Mouse (Mus musculus) brain, embryonic 18.5 days (tissue): Measurements from ENCODE around the gene Cdk18.
A peak's percentile ranks its signal among the peaks of the same experiment; 100 is the strongest.
"Not testable (repeated sequence)": the region's sequence is repeated elsewhere in the genome, so short reads cannot be mapped to it uniquely, and the experiment has no call there.

ENCODE experiments used
- DNase-seq: peaks from one replicate; pipeline ENCODE4 v3.0.0-alpha.2; 2012; ENCODE audit warnings: low read depth, low spot score

The Cdk18 gene

DNA sequence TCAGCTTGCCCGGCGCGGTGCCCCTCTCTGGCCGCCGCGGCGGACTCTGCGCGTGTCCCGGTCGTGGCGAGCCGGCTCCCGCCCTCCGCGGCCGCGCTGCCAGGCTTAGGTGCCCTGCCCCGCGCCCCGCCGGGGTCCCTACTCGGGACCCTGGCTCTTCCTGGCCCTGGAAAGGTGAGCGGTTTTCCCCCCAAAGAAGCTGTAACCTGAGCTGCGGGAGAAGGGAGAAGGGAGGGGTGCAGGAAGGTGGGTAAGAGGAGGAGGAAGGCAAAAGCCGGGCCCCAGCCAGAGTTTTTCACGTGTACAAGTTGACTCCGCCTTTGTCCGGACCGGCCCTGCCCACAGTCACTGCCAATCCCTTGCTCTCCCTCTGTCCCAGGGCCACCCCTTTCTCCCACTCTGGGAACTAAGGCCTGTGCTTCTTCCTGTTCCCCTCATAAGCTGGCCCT, at the start of gene Cdk18:
TSS of gene Cdk18 (minus strand) at position 269 of the 449 bp plus-strand sequence.
- DNase-seq, result no peak

GRCm38 (mm10) chr1:132189231-132189630, 49.7 kb upstream of the Cdk18 start:
- no peak for DNase-seq

- DNase-seq, result no peak
Measured at GRCm38 (mm10) chr1:132188442-132189066, 49.1 kb upstream of the Cdk18 start.

GRCm38 (mm10) chr1:132186303-132186702, 46.8 kb upstream of the Cdk18 start:
- no peak for DNase-seq

GRCm38 (mm10) chr1:132171619-132172018, 32.1 kb upstream of the Cdk18 start:
- no peak for DNase-seq

DNA sequence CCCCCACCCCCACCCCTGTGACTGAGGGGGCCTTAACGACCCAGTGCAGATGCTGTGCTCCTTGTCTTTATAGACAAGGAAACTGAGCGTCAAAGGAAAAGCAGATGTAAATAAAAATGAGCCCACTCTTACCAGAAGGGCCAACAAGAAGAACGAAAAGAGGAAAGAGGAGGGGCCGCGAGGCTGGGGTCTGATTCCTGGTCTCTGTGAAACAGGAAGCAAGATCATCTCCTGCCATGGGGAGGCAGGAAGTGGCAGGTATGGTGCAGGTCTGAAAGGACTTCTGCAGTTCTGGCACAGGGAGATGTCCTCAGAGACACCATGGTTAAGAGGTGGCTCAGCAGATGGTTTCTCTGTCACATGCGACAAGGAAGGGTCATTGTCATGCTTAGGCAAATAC, 31.2 kb upstream of the Cdk18 start:
- no peak for DNase-seq

GRCm38 (mm10) chr1:132168115-132168767, 28.8 kb upstream of the Cdk18 start:
- peak; percentile 49 for DNase-seq

GRCm38 (mm10) chr1:132165859-132166258, 26.4 kb upstream of the Cdk18 start:
- no peak for DNase-seq

- no peak for DNase-seq
Measured at GRCm38 (mm10) chr1:132164780-132165518, 25.5 kb upstream of the Cdk18 start.

DNA sequence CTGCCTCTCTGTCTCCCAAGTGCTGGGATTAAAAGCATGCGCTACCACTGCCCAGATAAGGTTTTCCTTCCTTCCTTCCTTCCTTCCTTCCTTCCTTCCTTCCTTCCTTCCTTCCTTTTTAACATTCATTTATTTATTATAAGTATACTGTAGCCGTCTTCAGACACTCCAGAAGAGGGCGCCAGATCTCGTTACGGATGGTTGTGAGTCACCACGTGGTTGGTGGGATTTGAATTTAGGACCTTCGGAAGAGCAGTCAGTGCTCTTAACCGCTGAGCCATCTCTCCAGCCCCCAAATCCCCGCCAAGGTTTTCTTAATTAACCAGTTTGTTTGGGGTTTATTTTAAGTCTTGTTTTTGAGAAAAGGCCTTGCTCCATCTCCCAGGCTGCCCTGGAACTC, 23.1 kb upstream of the Cdk18 start:
- DNase-seq, result not testable (repeated sequence)

- no peak for DNase-seq
Measured at GRCm38 (mm10) chr1:132161211-132161880, 21.9 kb upstream of the Cdk18 start.

DNA sequence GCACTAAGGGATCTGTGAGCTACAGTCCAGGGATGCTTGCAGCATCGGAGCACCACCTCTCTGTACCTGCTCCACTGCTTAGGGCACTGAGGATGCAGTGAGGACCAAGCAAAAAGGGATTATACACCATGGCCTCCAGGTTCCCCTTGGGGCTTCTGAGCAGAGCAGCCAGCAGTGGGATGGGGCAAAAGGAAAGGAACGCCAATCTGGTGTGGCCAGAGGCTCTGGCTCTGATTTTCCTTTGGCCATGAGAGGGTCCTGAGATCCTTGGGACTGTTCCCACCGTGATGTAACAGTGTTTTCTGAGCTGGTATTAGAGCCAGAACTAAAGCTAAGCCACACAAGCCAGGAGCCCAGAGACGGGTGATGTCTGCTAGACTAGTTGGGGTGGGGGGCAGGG, 20.2 kb upstream of the Cdk18 start:
- DNase-seq, result no peak

DNA sequence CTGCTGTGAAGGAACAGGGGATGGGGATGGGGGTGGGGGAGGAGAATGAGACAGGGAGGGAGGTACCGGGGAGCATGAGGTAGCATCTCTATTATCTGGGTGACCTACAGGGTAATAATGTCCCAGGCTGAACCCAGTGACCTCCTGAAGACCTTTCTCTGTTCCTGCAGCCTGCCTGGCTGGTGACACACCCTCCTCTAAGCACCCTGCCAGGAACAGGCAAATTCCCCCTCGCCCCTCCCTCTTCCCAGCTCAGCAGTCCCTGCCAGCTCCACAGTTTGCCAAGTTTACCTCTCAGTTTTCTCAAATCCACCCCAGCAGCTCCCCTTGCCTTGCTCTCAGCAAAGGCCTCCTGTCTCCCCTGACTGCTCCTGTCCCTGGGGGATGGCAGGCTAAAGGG, 19.3 kb upstream of the Cdk18 start:
- DNase-seq, result no peak

DNA sequence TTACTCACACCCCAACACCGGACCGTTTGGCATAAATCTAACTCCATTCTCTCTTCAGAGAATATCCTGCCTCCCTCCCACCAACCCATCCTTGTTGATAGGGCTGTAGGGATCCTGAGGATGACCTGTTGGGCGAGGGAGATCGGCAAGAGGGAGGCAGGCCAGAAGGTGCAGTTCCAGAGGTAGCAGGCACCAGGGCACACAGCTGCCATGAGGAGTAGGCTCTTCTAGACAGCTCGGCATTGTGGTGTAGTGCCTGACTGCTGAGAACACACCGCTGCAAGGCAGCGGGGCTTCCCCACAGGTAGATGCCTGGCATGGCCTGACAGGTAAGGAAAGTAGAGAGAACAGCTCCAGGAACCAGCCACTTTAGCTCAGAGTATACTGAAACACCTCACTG, 18.3 kb upstream of the Cdk18 start:
- DNase-seq, result no peak

- DNase-seq, result peak; percentile 49
Measured at GRCm38 (mm10) chr1:132157016-132157781, 17.7 kb upstream of the Cdk18 start.

- DNase-seq, result peak; percentile 32
Measured at GRCm38 (mm10) chr1:132155737-132156136, 16.3 kb upstream of the Cdk18 start.

GRCm38 (mm10) chr1:132153691-132154090, 14.2 kb upstream of the Cdk18 start:
- no peak for DNase-seq

- no peak for DNase-seq
Measured at GRCm38 (mm10) chr1:132153086-132153690, 13.7 kb upstream of the Cdk18 start.

- no peak for DNase-seq
Measured at GRCm38 (mm10) chr1:132151908-132152307, 12.4 kb upstream of the Cdk18 start.

DNA sequence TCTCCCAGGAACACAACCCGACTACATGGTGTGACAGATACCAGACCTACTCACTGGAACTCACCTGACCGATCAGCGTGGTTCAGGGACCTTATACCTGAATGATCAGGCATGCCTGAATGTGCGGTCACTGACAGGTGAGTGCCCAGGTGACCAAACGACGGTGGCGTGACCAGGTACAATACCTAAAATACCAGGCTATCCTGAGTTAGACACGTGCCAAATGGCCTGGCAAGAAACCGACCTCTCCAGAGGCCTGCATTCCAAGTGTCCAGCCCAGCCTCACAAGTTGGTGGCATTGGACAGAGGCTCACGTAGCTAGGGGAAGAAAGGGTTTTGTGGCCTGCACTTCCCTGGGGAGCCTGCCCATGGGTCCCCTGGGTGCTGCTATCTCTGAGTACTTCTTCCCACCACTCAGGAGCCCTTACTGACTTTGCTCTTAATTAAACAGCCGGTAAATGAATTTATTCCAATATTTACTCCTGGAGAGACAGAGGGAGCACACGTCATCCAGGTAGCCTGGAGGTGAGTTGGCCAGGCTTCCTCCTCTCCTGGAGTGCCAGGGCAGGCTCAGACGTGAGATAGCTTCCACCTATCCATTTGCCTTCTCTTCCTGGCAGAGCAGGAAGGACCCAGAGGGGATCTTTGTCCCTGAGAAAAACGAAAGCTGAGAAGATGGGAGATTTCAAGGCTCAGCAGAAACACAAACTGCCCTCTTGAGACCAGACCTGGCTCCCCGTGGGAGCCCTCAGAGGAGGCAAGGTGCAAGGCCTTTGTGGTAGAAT, 11.5 kb upstream of the Cdk18 start:
- DNase-seq, result no peak
